Mouse (Mus musculus) intestine, embryonic 14.5 days (tissue): ENCODE results near the gene Myl12a. TPM values are rescaled to one million over a fixed set of nuclear protein-coding genes. Genes with fewer than 3 reads are reported as not detected.
A peak's percentile ranks its signal among the peaks of the same experiment; 100 is the strongest.

ENCODE experiments used
- ATAC-seq: fragments of 200-750 bp; cut with Nextera tagmentation; replicated peaks from 2 replicates; pipeline ENCODE4 v1.8.0; 2017; ENCODE audit warnings: low read depth, moderate number of reproducible peaks, moderate TSS enrichment, moderate library complexity; ENCODE audit not compliant: low FRiP score, low TSS enrichment
- DNase-seq: peaks from one replicate; pipeline ENCODE4 v3.0.0-alpha.2; 2018; ENCODE audit warnings: low spot score
- H3K27ac ChIP-seq: fragments of 300-500 bp; sonication (generic); 2 replicates; pipeline ENCODE4 v1.5.1; 2014; ENCODE audit warnings: low read depth, mild to moderate bottlenecking, control low read depth
- H3K27me3 ChIP-seq: fragments of 300-500 bp; sonication (generic); replicated peaks from 2 replicates; pipeline ENCODE4 v1.6.1; 2014; ENCODE audit warnings: low read length, control low read depth; ENCODE audit not compliant: control insufficient read depth, insufficient read depth
- H3K36me3 ChIP-seq: fragments of 300-500 bp; sonication (generic); 2 replicates; pipeline ENCODE4 v1.6.1; 2014; ENCODE audit warnings: low read length, control low read depth; ENCODE audit not compliant: control insufficient read depth, insufficient read depth
- H3K4me1 ChIP-seq: fragments of 300-500 bp; sonication (generic); replicated peaks from 2 replicates; pipeline ENCODE4 v1.6.1; 2014; ENCODE audit warnings: low read length, control low read depth, mixed read lengths; ENCODE audit not compliant: control insufficient read depth, insufficient read depth
- H3K4me2 ChIP-seq: fragments of 300-500 bp; sonication (generic); 2 replicates; pipeline ENCODE4 v1.6.1; 2014; ENCODE audit warnings: low read length
- H3K4me3 ChIP-seq: fragments of 300-500 bp; sonication (generic); 2 replicates; pipeline ENCODE4 v1.5.1; 2014; ENCODE audit warnings: low read depth, low read length, control low read depth, mixed read lengths
- H3K9ac ChIP-seq: fragments of 300-500 bp; sonication (generic); 2 replicates; pipeline ENCODE4 v1.6.1; 2014; ENCODE audit warnings: mild to moderate bottlenecking, low read length
- H3K9me3 ChIP-seq: fragments of 300-500 bp; sonication (generic); 2 replicates; pipeline ENCODE4 v1.6.1; 2016; ENCODE audit warnings: low read length, control low read depth; ENCODE audit not compliant: control insufficient read depth
- WGBS: fragments of 180-500 bp; shearing (Covaris S2); extraction: QIAGEN DNeasy Blood & Tissue Kit; methylation state at CpG from one replicate; pipeline ENCODE4 v1.1.7; 2014; 5-methylcytosine and 5-hydroxymethylcytosine counted together
- polyA plus RNA-seq: library from polyadenylated mRNA; unstranded; fragments of >200 nt; fragmentation: Nextera tagmentation; extraction: Ambion mirVana; gene quantifications from 2 replicates; pipeline ENCODE4 v1.2.1, GENCODE M21; 2014

Myl12a gene
- polyA plus RNA-seq, 1 experiment from 2014 or later: 536 TPM

DNA sequence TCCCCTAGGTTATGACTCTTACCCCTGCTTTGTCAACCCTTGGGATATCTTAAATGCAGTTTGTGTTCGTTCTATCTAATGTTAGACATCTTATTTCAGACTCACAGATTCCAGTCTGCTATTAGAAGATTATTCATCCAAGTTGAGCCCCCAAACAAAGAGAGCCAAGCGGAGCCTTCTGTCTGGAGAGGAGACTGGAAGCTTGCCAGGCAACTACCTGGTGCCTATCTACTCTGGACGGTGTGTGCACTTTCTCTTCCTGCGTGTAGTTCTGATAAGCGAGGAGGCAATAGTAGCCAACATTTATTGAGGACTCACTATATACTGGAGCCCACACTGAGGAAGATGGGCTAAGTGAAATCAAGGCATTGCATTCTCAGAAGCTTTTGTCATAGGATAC, 31.8 kb upstream of the Myl12a start:
- H3K9me3 ChIP-seq: no peaks in the 10 kb centered on the region
- H3K9ac ChIP-seq: no peak overlapping the region
- no peak overlapping the region for H3K4me3 ChIP-seq
- no peak overlapping the region for H3K4me2 ChIP-seq
- peaks cover 5% of the 10 kb centered on the region; the same call in 1 of the 2 replicates for H3K36me3 ChIP-seq
- H3K27me3 ChIP-seq: no peaks in the 10 kb centered on the region
- no peak overlapping the region for H3K27ac ChIP-seq
- DNase-seq: no peak
- WGBS: 70% methylated on average over 5 of the region's 5 CpGs
- no peak for ATAC-seq
- H3K4me1 ChIP-seq: no peaks in the 10 kb centered on the region

DNA sequence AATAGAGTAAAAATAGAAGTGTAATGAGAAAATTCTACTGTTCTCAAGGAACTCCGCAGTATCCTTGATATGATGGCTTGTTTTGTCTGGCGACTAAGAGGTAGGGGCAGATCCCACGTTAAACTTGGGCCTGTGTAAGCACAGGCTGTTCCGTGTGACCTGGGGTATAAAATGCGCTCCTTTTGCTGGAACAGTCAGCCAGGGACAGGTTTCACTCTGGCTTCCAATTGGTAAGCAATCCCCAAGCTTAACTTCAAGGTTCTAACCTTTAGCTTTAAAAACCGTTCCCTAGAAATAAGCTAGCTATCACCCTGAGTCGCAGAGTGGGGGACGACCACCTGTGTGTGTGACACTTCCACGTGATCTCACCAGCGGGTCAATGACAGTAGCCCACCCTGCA, 30.0 kb upstream of the Myl12a start:
- DNase-seq: no peak
- Histone ChIP-seq H3K36me3 (peaks cover 5% of the 10 kb centered on the region; the same call in 1 of the 2 replicates), H3K27me3 (no peaks in the 10 kb centered on the region), H3K9ac (no peak overlapping the region), H3K4me1 (no peaks in the 10 kb centered on the region), H3K9me3 (no peaks in the 10 kb centered on the region), H3K4me3 (no peak overlapping the region), H3K27ac (no peak overlapping the region), H3K4me2 (no peak overlapping the region)
- 83% methylated on average over 10 of the region's 10 CpGs for WGBS
- no peak for ATAC-seq

DNA sequence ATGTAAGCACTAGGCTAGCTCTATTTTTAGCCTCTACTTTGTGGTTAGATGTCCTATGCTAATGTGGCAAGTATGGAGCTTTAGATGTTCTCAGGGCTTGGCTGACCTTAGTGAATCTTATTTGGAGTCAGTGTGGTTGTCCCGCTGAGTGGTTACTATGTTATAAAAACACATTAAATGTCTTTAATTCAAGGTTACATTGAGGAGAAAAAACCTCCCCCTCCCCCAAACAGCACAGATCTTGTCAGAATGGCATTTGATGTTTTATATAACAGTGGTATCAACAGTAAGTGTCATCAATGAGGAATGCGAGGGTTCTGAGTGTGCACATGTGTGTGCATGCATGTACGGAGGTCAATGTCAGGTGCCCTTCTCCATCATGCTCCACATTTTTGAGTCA, 24.5 kb upstream of the Myl12a start:
- 93% methylated on average over 3 of the region's 3 CpGs for WGBS
- Histone ChIP-seq H3K27ac (no peak overlapping the region), H3K9me3 (no peaks in the 10 kb centered on the region), H3K4me2 (no peak overlapping the region), H3K36me3 (no peaks in the 10 kb centered on the region), H3K27me3 (no peaks in the 10 kb centered on the region), H3K9ac (no peak overlapping the region), H3K4me1 (no peaks in the 10 kb centered on the region), H3K4me3 (no peak overlapping the region)
- ATAC-seq (no peak), DNase-seq (no peak)

DNA sequence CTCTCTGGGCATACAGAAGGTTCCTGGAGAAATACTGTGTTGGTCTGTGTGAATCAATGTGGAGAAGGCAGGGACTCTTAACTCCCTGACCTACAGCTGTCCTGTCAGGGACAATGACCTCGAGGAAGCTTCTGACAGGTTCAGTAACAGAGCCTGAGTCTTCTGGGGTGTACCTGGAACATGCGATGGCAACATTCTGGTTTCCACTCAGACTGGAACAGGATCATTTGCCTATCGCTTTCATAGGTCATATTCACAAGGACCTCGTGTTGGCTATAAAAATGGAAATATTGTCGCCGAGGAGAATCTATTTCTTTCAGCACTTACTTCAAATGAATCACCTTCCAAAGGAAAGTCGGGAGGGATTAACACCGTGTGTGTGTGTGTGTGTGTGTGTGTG, 23.2 kb upstream of the Myl12a start:
- Histone ChIP-seq H3K27ac (no peak overlapping the region), H3K36me3 (no peaks in the 10 kb centered on the region), H3K4me3 (no peak overlapping the region), H3K4me1 (no peaks in the 10 kb centered on the region), H3K4me2 (no peak overlapping the region), H3K27me3 (no peaks in the 10 kb centered on the region), H3K9me3 (no peaks in the 10 kb centered on the region), H3K9ac (no peak overlapping the region)
- ATAC-seq: no peak
- 86% methylated on average over 8 of the region's 8 CpGs for WGBS
- DNase-seq: no peak

DNA sequence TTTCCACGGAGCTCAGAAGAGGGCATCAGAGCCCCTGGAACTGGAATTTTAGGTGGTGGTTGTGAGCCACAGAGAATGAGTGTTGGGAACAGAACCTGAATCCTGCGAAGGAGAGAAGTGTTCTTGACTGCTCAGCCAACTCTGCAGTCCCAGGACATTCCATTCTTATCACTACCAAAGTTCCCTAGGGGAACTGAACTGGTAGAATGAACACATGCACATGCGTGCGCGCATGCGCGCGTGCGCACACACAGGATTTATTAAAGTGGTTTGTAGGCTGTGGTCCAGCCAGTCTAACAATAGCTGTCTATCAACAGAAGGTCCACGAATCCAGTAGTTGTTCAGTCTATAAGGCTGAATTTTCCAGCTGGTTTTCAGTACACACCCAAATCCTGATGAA, 21.4 kb upstream of the Myl12a start:
- DNase-seq: no peak
- Histone ChIP-seq H3K27me3 (no peaks in the 10 kb centered on the region), H3K4me3 (no peak overlapping the region), H3K4me2 (no peak overlapping the region), H3K9ac (no peak overlapping the region), H3K4me1 (peaks cover 6% of the 10 kb centered on the region; the same call in 1 of the 2 replicates), H3K27ac (no peak overlapping the region), H3K9me3 (no peaks in the 10 kb centered on the region), H3K36me3 (no peaks in the 10 kb centered on the region)
- ATAC-seq: no peak
- 93% methylated on average over 10 of the region's 10 CpGs for WGBS

DNA sequence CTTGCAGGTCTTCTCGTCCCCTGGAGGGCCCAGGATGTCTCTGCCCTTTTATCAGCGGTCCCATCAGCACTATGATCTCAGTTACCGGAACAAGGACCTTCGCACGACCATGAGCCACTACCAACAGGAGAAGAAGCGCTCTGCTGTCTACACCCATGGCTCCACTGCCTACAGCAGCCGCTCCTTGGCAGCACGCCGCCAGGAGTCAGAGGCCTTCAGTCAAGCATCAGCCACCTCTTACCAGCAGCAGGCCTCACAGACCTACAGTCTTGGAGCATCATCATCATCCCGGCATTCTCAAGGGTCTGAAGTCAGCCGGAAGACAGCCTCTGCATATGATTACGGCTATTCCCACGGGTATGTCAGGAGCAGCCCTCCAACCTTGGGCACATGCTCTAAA, 20.2 kb upstream of the Myl12a start:
- Histone ChIP-seq H3K4me1 (peaks cover 8% of the 10 kb centered on the region; the same call in 1 of the 2 replicates), H3K4me2 (no peak overlapping the region), H3K36me3 (no peaks in the 10 kb centered on the region), H3K9ac (no peak overlapping the region), H3K9me3 (no peaks in the 10 kb centered on the region), H3K27me3 (no peaks in the 10 kb centered on the region), H3K4me3 (no peak overlapping the region), H3K27ac (peak overlapping the region; percentile 16; the same call in 1 of the 2 replicates)
- no peak for ATAC-seq
- WGBS: 81% methylated on average over 13 of the region's 13 CpGs
- no peak for DNase-seq

DNA sequence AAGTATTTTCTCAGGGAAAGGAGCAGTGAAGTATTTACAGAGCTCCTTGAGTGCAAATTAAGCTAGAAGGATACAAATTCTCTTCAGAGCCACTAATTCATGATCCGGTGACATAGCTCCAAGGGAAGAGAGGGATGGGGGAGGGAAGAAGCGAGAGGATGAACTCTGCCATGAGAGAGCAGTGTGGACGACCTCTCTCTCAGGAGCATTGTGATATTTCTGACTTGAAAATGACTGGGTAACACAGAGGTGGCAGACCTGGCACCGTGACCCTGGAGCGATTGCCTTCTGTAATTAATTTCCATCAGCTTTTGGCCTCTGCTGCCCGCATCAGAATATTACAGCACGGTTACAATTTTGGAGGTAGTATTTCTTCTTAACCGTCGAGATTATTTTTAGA, 17.2 kb upstream of the Myl12a start:
- DNase-seq (no peak), ATAC-seq (no peak)
- H3K27me3 ChIP-seq: no peaks in the 10 kb centered on the region
- peak overlapping the region; percentile 64 for H3K27ac ChIP-seq
- 57% methylated on average over 9 of the region's 9 CpGs for WGBS
- peak overlapping the region; percentile 33 for H3K9ac ChIP-seq
- H3K4me2 ChIP-seq: peak overlapping the region; percentile 33
- peak overlapping the region; percentile 16 for H3K4me3 ChIP-seq
- no peaks in the 10 kb centered on the region for H3K9me3 ChIP-seq
- no peaks in the 10 kb centered on the region for H3K36me3 ChIP-seq
- H3K4me1 ChIP-seq: peaks cover 8% of the 10 kb centered on the region; the same call in 1 of the 2 replicates

DNA sequence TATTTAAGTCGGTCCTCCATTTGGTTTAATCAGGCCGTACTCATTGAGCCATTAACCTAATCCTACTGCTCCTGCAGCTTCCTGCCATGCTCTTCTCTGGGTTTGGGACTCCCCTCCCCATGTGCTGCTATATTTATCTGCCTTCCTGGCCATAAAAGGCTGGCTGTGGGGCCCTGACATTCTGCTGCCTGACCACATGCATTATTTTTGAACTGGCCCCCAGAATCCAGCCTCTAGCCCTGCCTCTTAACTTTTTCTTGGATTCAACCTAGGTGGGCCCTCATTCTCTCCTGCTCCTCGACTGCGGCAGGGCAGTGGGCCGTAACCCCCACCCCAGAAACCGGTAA, 16.6 kb upstream of the Myl12a start:
- 0 out of 2 replicates have a peak, but pooled peaks have one; percentile 33 for ATAC-seq
- H3K9ac ChIP-seq: peak overlapping the region; percentile 33

DNA sequence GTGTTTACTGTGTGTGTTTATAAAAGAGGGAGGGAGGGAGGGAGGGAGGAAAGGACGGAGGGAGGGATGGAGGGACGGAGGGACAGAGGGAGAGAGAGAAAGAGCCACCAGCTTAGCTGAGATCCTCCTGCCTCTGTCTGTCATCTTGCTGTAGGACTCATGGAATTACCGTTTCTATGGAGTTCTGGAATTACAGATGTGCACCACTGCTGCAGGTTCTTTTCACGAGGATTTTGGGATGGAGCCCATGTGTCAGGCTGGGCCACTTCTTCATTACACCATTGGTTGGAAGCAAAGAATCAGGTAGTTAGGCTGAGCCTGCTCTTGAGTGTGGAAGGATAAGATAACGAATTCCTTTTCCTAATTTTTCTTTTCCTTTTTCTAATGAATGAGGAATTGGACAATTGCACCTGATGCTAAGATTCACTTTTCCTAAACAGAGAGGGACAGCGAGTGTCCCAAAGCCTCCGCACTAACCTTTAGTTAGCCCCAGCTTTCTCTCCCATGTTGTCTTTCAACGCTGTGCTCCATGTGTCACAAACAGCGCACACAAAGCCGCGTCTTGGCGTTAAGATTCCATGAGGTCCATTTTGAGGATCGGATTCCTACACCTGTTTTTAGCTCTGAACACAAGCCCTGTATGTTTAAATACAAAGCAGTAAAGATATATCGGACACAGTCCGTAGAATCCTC, 16.1 kb upstream of the Myl12a start:
- no peak overlapping the region for H3K9ac ChIP-seq
- H3K36me3 ChIP-seq: no peaks in the 10 kb centered on the region
- WGBS: 81% methylated on average over 15 of the region's 15 CpGs
- DNase-seq (no peak), ATAC-seq (no peak)
- no peak overlapping the region; the same call in 1 of the 2 replicates for H3K27ac ChIP-seq
- H3K9me3 ChIP-seq: no peaks in the 10 kb centered on the region
- peaks cover 8% of the 10 kb centered on the region; the same call in 1 of the 2 replicates for H3K4me1 ChIP-seq
- peak overlapping the region; percentile 33 for H3K4me2 ChIP-seq
- no peak overlapping the region for H3K4me3 ChIP-seq
- H3K27me3 ChIP-seq: no peaks in the 10 kb centered on the region

More for the DNA sequence above, 16.6 kb upstream of the Myl12a start:
- peaks cover 8% of the 10 kb centered on the region; the same call in 1 of the 2 replicates for H3K4me1 ChIP-seq
- peak overlapping the region; percentile 33 for H3K4me2 ChIP-seq
- no peaks in the 10 kb centered on the region for H3K27me3 ChIP-seq
- peak; percentile 66 for DNase-seq
- H3K27ac ChIP-seq: peak overlapping the region; percentile 64; the same call in 1 of the 2 replicates
- WGBS: 19% methylated on average over 6 of the region's 6 CpGs
- H3K36me3 ChIP-seq: no peaks in the 10 kb centered on the region
- H3K9me3 ChIP-seq: no peaks in the 10 kb centered on the region
- peak overlapping the region; percentile 16 for H3K4me3 ChIP-seq
